Mouse (Mus musculus) brain, adult 2 months (tissue): ENCODE measurements around the gene Gm42372.

Experiments
- DNase-seq: peaks from one replicate; pipeline ENCODE4 v3.0.0; 2011; ENCODE audit warnings: low read depth, low spot score

The Gm42372 gene

GRCm38 (mm10) chr7:17030239-17030638, 47.4 kb downstream of the Gm42372 start:
- peak; percentile 80 for DNase-seq
